Mouse (Mus musculus): Measurements from ENCODE around the gene Btbd8.

The Btbd8 gene

DNA sequence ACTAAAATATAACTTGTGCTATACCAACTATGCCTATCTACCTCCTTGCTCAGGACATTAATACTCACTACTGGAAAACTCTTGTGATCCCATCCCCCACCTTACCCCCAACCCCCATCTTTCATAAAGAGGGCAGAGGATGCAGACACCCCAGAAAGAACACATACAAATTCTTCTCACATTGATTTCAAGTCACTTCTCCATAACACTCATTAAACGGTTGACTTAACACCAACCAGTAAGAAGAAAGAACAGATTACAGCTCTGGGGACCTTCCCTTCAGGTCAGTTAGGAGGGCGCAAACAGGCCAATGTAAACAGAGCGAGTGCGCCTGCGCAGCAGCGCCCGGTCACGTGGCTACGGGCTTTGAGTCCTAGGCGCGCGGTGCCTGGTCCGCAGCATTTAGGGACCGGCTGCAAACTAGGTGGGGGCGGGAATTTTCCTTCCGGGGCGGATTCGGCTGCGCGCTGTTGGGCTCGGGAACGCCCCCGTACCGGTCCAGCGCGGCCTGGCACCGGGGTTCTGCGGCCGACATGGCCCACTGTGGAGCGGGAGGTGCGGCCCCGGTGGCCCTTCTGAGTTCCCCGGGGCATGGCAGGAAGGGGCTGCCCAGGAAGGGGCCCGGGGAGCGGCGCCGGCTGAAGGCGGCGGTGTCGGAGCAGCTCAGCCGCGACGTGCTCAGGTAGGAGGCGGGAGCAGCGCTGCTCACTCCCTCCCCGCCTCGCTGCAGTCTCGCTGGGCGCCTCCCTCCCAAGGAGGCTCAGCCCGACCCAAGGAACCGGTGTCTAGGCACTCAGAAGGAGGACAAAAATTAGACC is at the start of gene Btbd8:
Btbd8 (plus strand) TSS at position 534 of the 818 bp plus-strand sequence.
- WGBS: under 1% methylated on average over 50 of the region's 51 CpGs

DNA sequence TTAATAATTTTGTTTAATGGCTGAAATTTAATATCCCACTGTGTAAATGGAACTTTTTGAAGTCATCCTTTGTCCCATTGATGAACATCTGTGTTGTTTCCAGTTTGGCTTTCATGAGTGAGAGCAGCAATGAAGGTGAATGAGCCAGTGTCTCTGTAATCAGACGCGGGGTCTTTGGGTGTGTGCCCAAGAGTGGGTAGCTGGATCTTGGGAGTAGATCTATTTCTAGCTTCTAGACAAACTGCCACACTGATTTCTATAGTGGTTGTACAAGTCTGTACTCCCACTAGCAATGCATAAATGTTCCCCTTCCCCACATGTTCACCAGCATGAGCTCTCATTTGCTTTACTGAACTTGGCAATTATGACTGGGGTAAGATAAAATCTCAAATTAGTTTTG is 48.4 kb upstream of the Btbd8 start:
- 31% methylated on average over 2 of the region's 2 CpGs for WGBS

DNA sequence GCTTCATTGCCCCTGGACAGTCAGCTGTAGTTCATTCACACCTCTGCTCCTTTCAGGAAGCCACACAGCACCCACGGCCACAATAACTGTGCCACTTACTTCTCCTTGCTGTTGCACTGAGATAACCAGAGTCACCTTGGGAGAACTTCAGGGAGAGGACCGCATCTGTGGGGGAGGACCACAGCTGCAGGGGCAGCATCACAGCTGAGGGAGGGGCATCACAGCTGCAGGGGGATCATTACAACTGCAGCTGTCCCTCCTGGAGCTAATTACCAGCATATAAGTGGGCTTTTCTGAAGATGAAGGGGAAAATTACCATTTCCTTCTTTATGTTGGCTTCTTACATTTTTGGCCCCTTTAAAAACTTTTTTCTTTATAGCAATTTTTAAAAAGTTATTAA is 43.4 kb upstream of the Btbd8 start:
- whole genome bisulfite sequencing: 69% methylated on average over 2 of the region's 2 CpGs

DNA sequence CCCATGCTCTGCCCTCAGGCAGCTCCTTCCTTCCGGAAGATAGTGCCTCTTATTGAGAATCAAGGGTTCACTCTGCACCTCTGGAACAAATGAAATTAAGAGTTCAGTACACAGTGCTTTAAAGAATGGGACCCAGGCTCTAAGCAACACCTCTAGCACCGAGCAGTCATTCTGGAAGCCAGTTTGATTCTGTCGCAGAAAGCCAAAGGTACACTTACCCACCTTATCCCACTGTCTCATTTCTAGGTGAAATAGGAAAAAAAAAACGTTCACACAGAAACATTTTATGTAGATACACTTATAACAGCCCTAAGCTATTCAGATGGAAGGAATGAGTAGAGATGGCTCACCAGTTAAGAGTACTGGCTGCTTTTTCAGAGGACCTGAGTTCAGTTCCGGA is 35.4 kb upstream of the Btbd8 start, which contains the start of gene Ephx4:
Ephx4 (plus strand) TSS at position 301 of the 400 bp plus-strand sequence.
- WGBS: 16% methylated on average over 5 of the region's 5 CpGs

DNA sequence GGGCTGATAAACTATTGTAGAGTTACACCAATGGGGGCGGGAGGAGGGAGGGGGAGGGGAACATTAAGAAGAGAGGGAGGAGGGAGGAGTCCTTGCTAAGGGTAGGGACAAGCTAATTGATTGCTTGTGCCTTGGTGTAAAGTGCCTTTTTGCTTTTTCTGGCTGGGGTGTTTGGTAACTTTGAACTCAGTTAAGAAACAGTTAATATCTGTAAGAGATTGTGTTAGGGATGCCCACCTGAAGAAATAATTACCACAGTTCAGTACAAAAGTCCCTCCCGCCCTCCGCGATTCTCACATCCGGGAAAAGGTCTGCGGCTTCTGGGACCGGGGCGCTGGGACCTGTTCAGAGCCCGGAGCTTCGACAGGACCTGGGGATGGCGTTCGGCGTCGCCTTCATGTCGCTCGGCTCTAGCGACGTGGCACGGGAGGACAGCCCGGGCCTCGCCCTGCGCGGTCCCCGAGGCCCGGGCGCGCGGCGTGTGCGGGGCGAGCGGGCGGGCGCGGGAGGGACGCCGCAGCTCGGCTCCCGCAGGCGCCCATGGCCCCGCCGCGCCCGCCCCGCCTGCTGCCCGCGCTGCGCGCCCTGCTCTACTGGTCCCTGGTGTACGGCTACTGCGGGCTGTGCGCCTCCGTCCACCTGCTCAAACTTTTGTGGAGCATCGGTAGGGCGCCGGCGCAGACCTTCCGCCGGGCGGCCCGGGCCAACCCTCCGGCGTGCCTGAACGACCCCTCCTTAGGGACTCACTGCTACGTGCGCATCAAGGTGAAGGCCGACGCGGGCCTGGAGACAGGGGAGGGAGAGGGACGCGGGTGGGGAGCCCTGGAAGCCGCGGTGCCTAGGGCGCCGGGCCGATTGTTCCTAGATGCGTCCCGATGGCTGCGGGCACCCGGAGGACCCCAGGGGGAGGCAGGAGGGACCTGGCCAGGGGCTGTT is 34.5 kb upstream of the Btbd8 start:
- WGBS: under 1% methylated on average over 80 of the region's 80 CpGs

DNA sequence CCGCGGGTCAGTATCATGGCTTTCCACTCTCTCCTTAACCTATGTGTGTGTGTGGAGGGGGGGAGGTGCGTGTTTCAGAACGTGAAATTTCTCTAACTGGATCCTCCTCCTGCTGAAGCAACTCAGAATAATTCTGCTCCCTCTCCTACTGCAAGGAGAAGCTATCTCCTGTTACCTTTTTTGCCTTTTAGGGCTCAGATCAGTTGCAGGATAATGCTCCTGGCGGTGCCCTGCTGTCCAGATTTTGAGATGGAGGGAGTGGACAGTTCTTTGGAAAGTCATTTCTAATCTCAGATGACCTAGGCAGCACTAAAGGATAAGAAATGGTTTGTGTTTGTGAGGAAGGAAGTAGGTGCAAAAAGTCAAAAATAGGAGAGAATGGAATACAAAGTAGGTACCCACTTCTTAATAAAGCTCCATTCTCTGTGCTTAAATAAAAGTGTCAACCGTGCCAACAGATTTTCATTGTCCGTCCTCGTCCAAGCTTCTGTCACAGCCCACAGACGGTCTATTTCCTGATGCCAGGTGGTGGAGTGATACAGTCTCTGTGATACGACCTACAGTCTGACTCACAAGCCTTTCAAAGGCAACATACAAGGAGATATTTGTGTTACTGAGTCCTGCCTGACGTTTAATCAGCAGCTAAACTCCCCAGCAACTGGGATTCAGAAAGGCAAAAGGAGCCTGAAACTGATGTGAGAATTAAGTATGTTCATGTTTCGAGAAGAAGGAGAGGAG is 33.7 kb upstream of the Btbd8 start:
- WGBS: 15% methylated on average over 12 of the region's 12 CpGs

DNA sequence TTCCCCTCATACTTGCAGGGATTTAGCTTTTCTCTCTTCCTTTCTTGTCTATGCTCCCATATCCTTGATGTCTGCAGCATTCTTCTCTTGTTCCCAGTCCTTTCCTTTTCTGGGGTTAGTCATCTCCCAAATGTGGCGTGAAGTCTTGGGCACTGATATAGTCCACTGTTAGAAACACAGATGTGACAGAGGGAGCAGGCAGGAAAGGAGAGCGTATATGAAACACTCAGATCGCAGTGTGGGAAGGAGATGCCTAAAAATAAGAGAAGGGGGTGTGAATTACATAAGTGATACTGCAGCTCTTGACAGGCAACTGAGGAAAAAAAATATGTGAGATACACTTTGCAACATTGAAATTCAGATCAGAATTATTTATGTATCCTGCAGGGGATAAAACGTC is 32.4 kb upstream of the Btbd8 start:
- 50% methylated on average over 4 of the region's 4 CpGs for WGBS

DNA sequence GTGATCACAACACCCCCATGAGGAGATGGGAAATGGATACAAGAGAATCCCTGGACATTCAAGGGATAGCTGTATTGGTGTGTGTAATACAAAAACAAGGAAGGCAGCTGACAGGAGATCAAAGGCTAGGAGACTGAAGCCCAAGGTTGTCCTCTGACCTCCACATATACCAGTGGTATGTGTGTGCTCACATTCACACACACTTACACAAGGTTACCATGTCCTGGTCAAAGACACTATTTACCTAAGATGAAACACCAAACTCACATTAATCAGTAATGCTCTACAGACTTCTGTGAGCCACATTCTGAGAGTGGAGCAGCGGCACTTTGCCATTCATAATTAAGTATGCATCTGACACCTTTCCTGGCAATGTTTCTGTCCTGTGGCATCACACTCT is 27.5 kb upstream of the Btbd8 start:
- 68% methylated on average over 1 of the region's 1 CpGs for WGBS

DNA sequence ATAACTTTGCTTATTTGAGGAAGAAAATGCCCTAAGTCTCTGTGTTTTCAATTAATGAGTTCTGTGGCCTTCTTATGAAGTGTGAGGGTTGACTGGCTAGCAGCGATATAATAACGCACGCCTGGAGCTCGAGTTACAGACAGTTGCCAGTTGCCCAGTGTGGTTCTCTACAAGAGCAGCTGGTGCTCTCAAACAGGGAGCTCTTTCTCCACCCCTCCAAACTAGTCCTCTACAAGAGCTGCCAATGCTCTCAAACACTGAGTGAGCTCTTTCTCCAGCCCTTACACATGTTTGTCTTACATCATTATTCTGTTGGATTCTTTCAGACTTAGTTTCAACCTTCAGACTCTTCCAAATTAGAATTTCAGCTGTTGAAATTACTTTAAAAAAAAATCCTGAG is 26.5 kb upstream of the Btbd8 start:
- 21% methylated on average over 4 of the region's 4 CpGs for WGBS

DNA sequence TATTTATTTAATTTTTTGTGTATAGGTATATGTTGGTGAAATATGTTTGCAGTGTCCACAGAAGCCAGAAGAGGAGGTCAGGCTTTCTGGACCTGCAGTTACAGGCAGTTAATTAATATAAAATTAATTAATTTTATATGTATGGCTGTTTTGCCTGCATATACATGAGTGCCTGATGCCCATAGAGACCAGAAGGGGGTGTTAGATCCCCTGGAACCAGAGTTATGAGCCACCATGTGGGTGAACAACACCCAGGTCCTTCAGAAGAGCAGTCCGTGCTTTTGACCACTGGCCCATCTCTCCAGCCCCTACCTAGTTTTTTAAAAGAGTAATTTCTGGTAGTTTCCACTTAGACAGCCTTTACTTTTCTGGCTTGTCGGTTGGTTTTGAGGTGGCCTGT is 25.5 kb upstream of the Btbd8 start:
- WGBS: 83% methylated on average over 2 of the region's 2 CpGs

DNA sequence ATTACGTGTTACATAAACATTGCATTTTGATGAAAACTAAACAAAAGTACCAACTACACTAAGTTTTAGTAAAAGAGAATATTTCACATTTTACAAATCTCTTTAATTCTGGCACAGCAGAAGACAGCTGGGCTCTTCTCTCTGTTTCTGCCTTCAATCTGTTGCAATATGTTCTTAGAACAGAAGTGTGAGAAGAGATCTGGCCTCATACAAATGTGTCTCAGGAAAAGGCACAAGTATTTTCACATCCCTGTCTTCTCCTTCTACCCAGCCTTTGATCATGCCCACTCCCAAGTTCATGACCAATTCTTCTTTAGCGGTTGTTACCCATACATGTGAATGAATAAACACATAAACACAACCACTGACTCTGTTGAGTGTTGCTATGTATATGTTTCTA is 22.7 kb upstream of the Btbd8 start:
- 46% methylated on average over 2 of the region's 2 CpGs for WGBS

DNA sequence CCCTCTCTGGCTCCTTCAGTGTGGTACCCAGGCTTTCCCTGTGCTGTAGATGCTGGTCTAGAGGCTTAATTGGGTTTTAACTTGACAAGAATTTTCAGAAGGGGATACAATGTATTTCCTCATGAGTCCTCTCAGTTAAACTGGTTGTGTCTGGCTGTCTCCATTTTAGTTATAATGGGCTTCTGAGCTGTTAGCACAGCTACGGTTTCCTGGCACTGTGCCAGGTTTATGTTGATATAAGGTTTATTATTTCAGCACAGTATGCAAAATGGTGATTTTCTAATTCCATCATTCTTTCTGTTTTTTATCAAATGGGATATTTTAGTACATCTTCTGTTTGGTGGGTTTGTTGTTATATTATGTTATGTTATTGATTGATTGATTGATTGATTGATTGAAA is 16.1 kb upstream of the Btbd8 start:
- WGBS: 12% methylated on average over 1 of the region's 1 CpGs

DNA sequence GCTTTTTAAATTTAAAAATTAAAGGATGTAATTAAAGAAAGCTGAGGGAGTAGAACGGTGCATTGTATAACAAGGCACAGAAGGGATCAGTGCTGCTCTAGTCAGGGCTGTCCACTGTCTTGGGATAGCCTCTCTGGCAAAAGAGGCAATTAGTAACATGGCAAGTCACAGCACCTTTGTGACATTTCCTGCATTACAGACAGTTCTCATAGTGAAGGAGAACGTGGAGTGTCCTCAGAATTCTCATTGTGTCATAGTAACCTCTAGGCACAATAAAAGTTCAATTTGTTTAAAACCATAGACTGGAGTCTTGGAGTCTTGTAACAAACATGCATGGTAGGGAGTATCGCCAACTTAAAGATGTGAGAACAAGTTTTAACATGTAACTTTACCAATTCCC is 6.5 kb upstream of the Btbd8 start, which contains the start of gene Lpcat2b:
Lpcat2b (plus strand) TSS at position 301 of the 400 bp plus-strand sequence.
- WGBS: 71% methylated on average over 3 of the region's 3 CpGs

DNA sequence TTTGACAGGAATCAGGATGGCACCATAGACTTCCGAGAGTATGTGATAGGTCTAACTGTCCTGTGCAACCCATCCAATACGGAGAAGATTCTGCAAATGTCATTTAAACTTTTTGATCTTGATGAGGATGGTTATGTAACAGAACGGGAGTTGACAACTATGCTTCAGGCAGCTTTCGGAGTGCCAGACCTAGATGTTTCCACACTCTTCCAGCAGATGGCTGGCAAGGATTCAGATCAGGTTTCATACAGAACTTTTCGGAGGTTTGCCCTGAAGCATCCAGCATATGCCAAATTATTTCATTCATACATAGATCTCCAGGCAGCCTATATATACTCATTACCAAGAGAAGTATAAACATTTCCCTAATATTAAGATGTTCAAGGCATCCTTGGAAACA is 3.8 kb upstream of the Btbd8 start:
- 51% methylated on average over 5 of the region's 5 CpGs for WGBS

DNA sequence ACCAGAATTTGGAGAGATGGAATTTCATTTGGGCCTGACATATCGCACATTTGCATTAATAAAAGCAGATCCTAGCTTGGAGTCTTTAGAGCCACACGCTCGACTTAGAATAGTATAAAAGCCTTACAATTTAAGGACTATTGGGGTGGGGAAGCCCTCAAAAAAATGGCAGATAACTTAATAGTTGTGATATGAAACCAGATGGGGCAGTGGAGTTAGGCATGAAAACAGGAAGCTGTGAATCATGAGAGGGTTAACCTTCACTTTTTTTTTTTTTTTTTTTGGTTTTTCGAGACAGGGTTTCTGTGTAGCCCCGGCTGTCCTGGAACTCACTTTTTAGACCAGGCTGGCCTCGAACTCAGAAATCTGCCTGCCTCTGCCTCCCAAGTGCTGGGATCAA is 1.6 kb upstream of the Btbd8 start:
- 90% methylated on average over 6 of the region's 6 CpGs for WGBS

DNA sequence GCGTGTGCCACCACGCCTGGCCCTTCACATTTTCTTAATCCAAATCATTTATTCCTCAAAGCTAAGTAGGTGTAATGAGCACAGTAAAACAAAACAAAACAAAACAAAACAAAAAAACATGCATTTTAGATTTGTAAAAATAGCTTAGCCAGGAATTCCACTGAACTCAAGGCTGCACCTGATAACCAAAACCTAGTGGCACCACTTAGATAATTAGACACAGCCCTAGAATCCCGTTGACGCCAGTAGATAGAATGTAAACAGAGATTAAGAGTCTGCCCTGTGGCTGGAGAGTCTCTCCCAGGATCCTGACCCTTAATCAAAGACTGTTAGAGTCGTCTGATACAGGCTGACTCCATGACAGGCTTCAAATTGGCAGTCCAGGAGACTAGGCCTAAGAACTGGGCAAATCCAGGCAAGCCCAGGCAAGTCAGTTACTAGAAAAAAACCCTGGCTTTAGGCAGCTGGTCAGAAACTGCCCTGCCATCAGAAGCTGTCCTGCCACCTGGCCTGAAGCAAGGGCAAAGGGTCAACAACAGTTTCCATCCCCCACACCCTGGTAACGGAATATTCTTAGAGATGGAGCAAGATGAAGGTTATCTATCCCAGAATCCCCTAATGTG is 1.1 kb upstream of the Btbd8 start:
- WGBS: 89% methylated on average over 6 of the region's 6 CpGs

DNA sequence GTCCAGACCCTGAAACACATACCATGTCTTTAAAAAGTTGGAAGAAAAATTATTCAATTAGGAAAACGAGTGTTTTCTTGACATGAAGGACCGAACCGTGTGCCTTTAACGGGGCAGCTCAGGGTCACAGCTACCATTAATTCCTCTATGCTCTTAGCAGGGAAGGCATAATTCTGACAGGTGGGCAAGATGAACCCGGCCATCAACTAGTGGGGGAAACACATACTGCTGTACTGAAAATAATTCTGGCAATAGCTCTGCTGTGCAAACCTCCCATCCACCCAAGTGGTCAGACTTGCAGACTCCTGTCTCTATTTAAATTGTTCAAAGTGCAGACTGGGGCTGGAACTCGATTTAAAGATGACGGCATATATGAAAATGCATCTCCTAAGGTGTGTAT is 556 bp downstream of the Btbd8 start:
- WGBS: 11% methylated on average over 7 of the region's 7 CpGs

DNA sequence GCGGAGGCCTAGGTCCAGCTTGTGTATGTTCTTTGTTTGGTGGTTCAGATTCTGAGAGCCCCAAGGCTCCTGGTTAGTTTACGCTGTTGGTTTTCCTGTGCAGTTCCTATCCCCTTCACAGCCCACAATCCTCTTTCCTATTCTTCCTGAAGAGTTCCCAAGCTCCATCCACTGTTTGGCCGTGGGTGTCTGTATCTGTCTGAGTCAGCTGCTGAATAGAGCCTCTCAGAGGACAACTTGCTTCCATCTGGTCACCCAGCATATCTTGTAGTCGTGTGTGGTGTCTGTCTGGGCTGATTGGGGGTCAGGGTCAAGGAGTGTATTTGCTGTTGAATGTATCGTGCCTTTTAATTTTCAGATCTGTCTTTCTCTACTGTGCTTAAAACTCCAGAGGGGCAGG is 4.1 kb downstream of the Btbd8 start:
- 60% methylated on average over 5 of the region's 5 CpGs for WGBS

DNA sequence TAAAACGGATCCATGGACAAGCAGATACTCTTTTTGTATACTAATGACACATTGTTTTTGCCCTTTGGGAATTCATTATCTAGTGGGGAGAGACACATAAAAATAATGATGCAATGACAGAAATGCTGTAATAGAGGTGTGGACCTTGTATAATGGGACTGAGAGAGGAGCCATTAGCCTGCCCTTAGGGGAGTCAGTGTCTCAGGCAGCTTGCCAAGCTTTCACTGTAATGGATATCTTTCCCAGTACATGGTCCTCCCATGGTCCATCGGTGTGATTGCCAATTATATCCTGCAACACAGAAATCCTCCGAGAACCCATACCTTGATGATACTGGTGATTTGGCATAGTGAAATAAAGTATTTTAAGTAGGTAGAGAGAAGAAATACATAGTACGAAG is 6.5 kb downstream of the Btbd8 start:
- 88% methylated on average over 4 of the region's 4 CpGs for WGBS

DNA sequence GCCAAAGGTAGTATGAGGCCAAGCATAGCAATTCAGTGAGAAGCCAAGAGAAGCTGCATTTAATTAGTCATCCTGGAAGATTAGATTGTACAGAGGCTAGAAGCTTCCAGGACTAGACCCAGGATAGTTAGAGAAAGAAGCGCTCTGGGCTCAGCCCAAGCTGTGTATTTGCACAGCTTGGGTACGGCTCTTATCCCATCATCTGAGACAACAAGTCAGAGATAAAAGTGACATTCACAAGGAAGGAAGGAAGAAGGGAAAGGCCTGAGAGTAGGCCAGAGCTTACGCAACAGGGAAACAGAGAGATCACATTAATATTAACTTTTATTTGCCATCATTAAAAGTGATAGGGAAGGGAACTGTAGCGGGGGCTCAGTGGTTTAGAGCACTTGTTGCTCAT is 10.2 kb downstream of the Btbd8 start:
- 84% methylated on average over 4 of the region's 4 CpGs for WGBS

DNA sequence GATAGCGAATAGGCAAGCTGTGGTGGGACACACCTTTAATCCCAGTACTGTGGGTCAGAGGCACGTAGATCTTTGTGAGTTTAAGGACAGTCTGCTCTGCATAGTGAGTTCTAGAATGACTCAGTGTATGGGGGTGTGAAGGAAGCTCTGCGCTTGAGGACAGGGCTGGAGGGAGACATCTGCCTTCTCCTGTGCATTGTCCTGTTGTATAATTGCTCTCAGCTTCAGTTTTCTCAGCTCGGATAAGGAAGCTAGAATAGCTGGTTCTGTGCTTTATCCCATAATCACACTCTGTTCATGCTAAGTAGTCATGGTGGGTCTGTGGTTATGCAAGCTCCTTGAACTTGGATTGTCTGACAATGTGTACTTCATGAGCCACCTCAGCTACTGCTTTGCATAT is 11.0 kb downstream of the Btbd8 start:
- WGBS: 64% methylated on average over 4 of the region's 4 CpGs

DNA sequence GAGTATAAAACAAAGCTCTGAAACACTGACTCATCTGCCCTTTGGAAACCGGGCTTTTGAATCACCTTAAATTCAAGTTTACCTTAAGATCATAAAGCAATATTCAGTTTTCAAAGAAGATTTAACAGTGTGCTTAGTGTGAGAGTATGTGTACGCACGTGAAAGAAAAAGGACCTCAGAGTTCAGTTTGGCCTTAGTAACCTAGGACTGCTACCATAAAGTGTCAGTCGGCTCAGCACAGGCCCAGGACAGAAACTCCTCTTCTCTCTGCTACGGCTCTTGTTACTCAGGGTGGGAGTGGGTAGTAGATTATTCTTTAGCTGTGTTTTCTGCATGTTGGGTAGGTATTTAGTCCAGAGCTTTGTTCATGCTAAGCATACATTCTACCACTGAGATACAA is 11.8 kb downstream of the Btbd8 start:
- 90% methylated on average over 5 of the region's 5 CpGs for WGBS

Measured in cerebral cortex, adult 2 months (tissue).